Mouse (Mus musculus) small intestine, adult 2 months (tissue): Measurements from ENCODE around the gene Tst. TPM values are rescaled to one million over a fixed set of nuclear protein-coding genes. Genes with fewer than 3 reads are reported as not detected.
A peak's percentile ranks its signal among the peaks of the same experiment; 100 is the strongest.

Experiments used
- H3K27ac ChIP-seq: fragments of 200-500 bp; 2 replicates; pipeline ENCODE4 v1.5.1; 2012; ENCODE audit warnings: low read depth, low read length, control low read depth, inconsistent platforms; ENCODE audit not compliant: insufficient read depth
- H3K27me3 ChIP-seq: fragments of 200-500 bp; 2 replicates; pipeline ENCODE4 v1.6.1; 2012; ENCODE audit warnings: mild to moderate bottlenecking, moderate library complexity, low read length, inconsistent platforms; ENCODE audit not compliant: control insufficient read depth, insufficient read depth
- H3K36me3 ChIP-seq: fragments of 200-500 bp; 2 replicates; pipeline ENCODE4 v1.6.1; 2012; ENCODE audit warnings: mild to moderate bottlenecking, low read length, control low read depth, inconsistent platforms; ENCODE audit not compliant: control insufficient read depth, insufficient read depth
- H3K4me1 ChIP-seq: fragments of 200-500 bp; 2 replicates; pipeline ENCODE4 v1.6.1; 2012; ENCODE audit warnings: low read length, inconsistent platforms, mixed read lengths; ENCODE audit not compliant: control insufficient read depth, insufficient read depth, insufficient read length
- H3K4me3 ChIP-seq: fragments of 200-500 bp; 2 replicates; pipeline ENCODE4 v1.5.1; 2012; ENCODE audit warnings: low read depth, mild to moderate bottlenecking, control low read depth, inconsistent platforms, low read length, moderate library complexity
- CTCF ChIP-seq: fragments of 200-500 bp; IDR thresholded peaks from 2 replicates; pipeline ENCODE4 v1.5.1; 2012; ENCODE audit warnings: low read depth, mild to moderate bottlenecking, control low read depth, inconsistent platforms, low read length, moderate library complexity, mixed read lengths; ENCODE audit not compliant: insufficient replicate concordance, insufficient read length; ENCODE audit errors: extremely low read depth
- POLR2A ChIP-seq: fragments of 200-500 bp; IDR thresholded peaks from 2 replicates; pipeline ENCODE4 v1.6.1; 2012; ENCODE audit warnings: low read depth, mild to moderate bottlenecking, control low read depth, inconsistent platforms, low read length, moderate library complexity
- WGBS: fragments of 180-500 bp; shearing (Covaris S2); methylation state at CpG from one replicate; pipeline ENCODE4 v1.1.7; 2018; 5-methylcytosine and 5-hydroxymethylcytosine counted together
- polyA plus RNA-seq: library from polyadenylated mRNA; depleted of rRNA; stranded (reverse); fragments of >200 nt; gene quantifications from 2 replicates; pipeline ENCODE4 v1.2.3, GENCODE M21; 2012; rRNA removed

Tst gene
- polyA plus RNA-seq, 1 experiment = 17.7 TPM

DNA sequence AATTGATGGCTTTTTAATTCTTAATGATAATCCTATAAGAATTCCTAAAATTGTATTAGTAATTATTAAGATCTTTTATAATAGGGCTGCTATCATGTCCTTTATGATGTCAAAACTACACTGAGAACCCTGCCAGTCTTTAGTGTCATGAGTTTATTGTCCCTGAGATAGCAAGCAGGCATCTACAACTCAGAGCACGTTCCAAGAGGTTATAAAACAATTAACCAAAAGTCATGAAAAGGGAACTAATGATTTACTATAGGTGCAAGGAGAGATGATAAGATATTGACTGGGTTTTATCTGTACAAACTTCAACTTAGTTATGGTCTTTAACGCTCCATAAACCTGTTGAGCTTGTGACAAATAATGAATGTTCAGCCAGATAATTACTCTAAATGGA lies 39.8 kb downstream of the Tst start:
- H3K36me3 ChIP-seq = no peaks in the 10 kb centered on the region
- TF ChIP-seq POLR2A (no peak), CTCF (no peak)
- peaks cover 60% of the 10 kb centered on the region for H3K27me3 ChIP-seq
- H3K4me3 ChIP-seq = no peak overlapping the region
- no peak overlapping the region for H3K27ac ChIP-seq
- H3K4me1 ChIP-seq = no peaks in the 10 kb centered on the region
- 12% methylated on average over 2 of the region's 2 CpGs for WGBS

DNA sequence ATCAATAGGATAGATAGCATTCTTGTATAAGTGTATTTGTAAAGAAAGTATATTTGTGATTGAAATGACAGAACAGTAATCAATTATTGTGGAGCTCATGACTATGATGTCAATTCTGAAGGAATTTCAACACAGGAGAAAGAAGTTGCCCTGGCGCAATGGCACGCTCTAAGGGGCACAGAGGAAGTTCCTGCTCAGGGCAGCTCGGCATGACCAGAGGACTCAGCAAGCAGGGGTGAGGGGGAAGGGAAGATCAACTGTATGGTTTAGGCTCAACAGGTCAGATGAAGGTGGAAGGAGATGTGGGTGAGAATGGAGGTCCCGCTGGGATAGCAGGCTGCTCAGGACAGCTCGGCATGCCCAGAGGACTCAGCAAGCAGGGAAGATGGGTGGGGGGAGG lies 50.2 kb downstream of the Tst start:
- Histone ChIP-seq H3K36me3 (no peaks in the 10 kb centered on the region), H3K4me3 (no peak overlapping the region), H3K27ac (no peak overlapping the region), H3K4me1 (no peaks in the 10 kb centered on the region), H3K27me3 (peaks cover 38% of the 10 kb centered on the region)
- 86% methylated on average over 5 of the region's 5 CpGs for WGBS
- TF ChIP-seq CTCF (no peak), POLR2A (no peak)

DNA sequence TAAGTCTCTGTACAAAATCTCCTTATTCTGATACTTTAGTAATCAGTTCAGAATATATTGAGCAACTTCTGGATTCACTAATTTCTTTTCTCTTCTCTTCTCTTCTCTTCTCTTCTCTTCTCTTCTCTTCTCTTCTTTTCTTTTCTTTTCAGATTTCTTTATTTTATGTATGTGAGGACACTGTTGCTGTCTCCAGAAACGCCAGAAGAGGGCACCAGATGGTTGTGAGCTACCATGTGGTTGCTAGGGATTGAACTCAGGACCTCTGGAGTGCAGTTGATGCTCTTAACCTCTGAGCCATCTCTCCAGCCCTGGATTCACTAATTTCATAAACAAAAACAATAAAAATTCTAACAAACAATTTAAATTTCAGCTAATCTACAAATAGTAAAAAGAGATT lies 50.7 kb downstream of the Tst start:
- no peaks in the 10 kb centered on the region for H3K36me3 ChIP-seq
- WGBS = 0% methylated on average over 1 of the region's 1 CpGs
- TF ChIP-seq CTCF (peak; percentile 41; the same call in 1 of the 2 replicates), POLR2A (no peak)
- H3K27ac ChIP-seq = no peak overlapping the region
- H3K27me3 ChIP-seq = peaks cover 34% of the 10 kb centered on the region
- no peaks in the 10 kb centered on the region for H3K4me1 ChIP-seq
- no peak overlapping the region for H3K4me3 ChIP-seq

DNA sequence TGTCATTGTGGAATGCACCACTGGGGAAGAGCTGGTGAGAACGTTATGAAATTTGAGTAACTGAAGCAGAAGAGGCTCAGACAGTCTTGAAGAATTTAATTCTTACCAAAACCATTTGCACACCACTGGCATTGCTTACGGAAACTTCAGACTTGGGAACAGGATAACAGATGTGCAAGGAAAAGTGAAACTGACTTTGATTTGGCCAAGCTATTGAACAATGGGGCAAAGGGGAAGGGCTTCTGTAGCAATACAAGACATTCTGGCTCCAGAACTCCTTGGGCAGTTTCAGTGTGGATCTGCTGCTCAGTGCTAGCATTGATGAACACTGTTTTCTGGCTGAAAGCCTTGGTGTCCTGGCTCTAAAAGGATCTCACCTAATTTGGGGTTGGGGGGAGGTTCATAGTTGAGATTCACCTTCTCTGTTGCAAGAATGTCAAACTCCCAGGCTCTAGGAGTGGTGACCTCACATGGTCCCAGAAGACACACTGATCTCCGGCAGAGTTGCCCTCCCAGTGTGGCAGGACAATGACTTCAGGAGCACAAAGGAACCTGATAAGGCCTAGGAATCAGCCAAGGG lies 54.0 kb downstream of the Tst start:
- Histone ChIP-seq H3K27ac (no peak overlapping the region), H3K4me3 (no peak overlapping the region), H3K27me3 (peaks cover 18% of the 10 kb centered on the region; the same call in 1 of the 2 replicates), H3K4me1 (no peaks in the 10 kb centered on the region), H3K36me3 (no peaks in the 10 kb centered on the region)
- WGBS = 42% methylated on average over 3 of the region's 3 CpGs
- TF ChIP-seq POLR2A (no peak), CTCF (no peak)

Other genes starting within 250 kb of the Tst start
- gene Ift27, start 231.8 kb downstream of the Tst start, polyA plus RNA-seq = 9.3 and 18.7 TPM in 2 replicates
- gene Pvalb, start 199.5 kb downstream of the Tst start, polyA plus RNA-seq = not detected in 2 replicates
- 11.7 and 14.6 TPM in 2 replicates for gene Ncf4, start 161.1 kb downstream of the Tst start, polyA plus RNA-seq
- 2.4 and 3.5 TPM in 2 replicates for gene Csf2rb2, start 100.2 kb downstream of the Tst start, polyA plus RNA-seq
- 8.9 and 9.1 TPM in 2 replicates for gene Csf2rb, start 80.2 kb downstream of the Tst start, polyA plus RNA-seq
- not detected in 2 replicates for gene Tex33, start 10.0 kb downstream of the Tst start, polyA plus RNA-seq
- gene Mpst, start 509 bp upstream of the Tst start, polyA plus RNA-seq = 115 and 177 TPM in 2 replicates
- 46.8 and 52.9 TPM in 2 replicates for gene Kctd17, start 22.7 kb upstream of the Tst start, polyA plus RNA-seq
- 0.11 and 0.14 TPM in 2 replicates for gene Tmprss6, start 62.7 kb upstream of the Tst start, polyA plus RNA-seq
- gene Il2rb, start 89.4 kb upstream of the Tst start, polyA plus RNA-seq = 7.2 and 11.8 TPM in 2 replicates
- 7.9 and 8.1 TPM in 2 replicates for gene C1qtnf6, start 125.5 kb upstream of the Tst start, polyA plus RNA-seq
- gene Sstr3, start 138.8 kb upstream of the Tst start, polyA plus RNA-seq = 0.44 and 1.4 TPM in 2 replicates
- gene Rac2, start 166.9 kb upstream of the Tst start, polyA plus RNA-seq = 37.0 and 136 TPM in 2 replicates
- gene Cyth4, start 191.1 kb upstream of the Tst start, polyA plus RNA-seq = 11.2 and 12.7 TPM in 2 replicates